Mouse (Mus musculus) ES-E14 (cell line): ENCODE data around the gene Noto. TPM values are rescaled to one million over a fixed set of nuclear protein-coding genes. Genes with fewer than 3 reads are reported as not detected.

ENCODE experiments used
- DNase-seq: peaks from one replicate; pipeline ENCODE4 v3.0.0-alpha.2; 2013; ENCODE audit warnings: low read depth, low spot score
- H3K27ac ChIP-seq: 2 replicates; pipeline ENCODE4 v1.5.1; 2012; ENCODE audit warnings: low read depth, mild to moderate bottlenecking, low read length, moderate library complexity, mixed read lengths; ENCODE audit not compliant: poor library complexity, insufficient read depth, severe bottlenecking
- H3K36me3 ChIP-seq: 2 replicates; pipeline ENCODE4 v1.6.1; 2012; ENCODE audit warnings: mild to moderate bottlenecking, low read length, moderate library complexity, mixed read lengths; ENCODE audit not compliant: control insufficient read depth, poor library complexity, insufficient read depth, severe bottlenecking
- H3K4me1 ChIP-seq, 2 experiments: fragments of 150-350 bp in 1 of 2; sonication (generic) in 1 of 2; 2 replicates each; pipeline ENCODE4 v1.6.1; 2012; ENCODE audit warnings: low read length in 2 of 2, mild to moderate bottlenecking in 1 of 2, mixed read lengths in 1 of 2; ENCODE audit not compliant: control insufficient read depth in 2 of 2, insufficient read depth in 2 of 2, poor library complexity in 1 of 2
- H3K4me3 ChIP-seq, 2 experiments: fragments of 150-350 bp in 1 of 2; sonication (generic) in 1 of 2; 2 replicates each; pipeline ENCODE4 v1.5.1; 2012; ENCODE audit warnings: low read length in 2 of 2, low read depth in 1 of 2, mild to moderate bottlenecking in 1 of 2, mixed read lengths in 1 of 2; ENCODE audit not compliant: insufficient read depth in 1 of 2, poor library complexity in 1 of 2, severe bottlenecking in 1 of 2
- H3K9ac ChIP-seq: 2 replicates; pipeline ENCODE4 v1.6.1; 2012; ENCODE audit warnings: low read depth, mild to moderate bottlenecking, low read length, mixed read lengths; ENCODE audit not compliant: poor library complexity, insufficient read depth, severe bottlenecking
- H3K9me3 ChIP-seq: fragments of 150-350 bp; sonication (generic); 2 replicates; pipeline ENCODE4 v1.6.1; 2012; ENCODE audit warnings: low read depth, mild to moderate bottlenecking, low read length; ENCODE audit not compliant: control insufficient read depth, insufficient read depth
- CHD2 ChIP-seq: IDR thresholded peaks from 2 replicates; pipeline ENCODE4 v1.6.1; 2014; ENCODE audit warnings: mild to moderate bottlenecking, low read depth, low read length, inconsistent platforms
- HCFC1 ChIP-seq: IDR thresholded peaks from 2 replicates; pipeline ENCODE4 v1.6.1; 2012; ENCODE audit warnings: low read length, inconsistent platforms, borderline replicate concordance; ENCODE audit not compliant: insufficient read depth
- MAFK ChIP-seq: IDR thresholded peaks from 2 replicates; pipeline ENCODE4 v1.6.1; 2014; ENCODE audit warnings: mild to moderate bottlenecking, low read depth, low read length, inconsistent platforms; ENCODE audit not compliant: insufficient read depth
- ZC3H11A ChIP-seq: IDR thresholded peaks from 2 replicates; pipeline ENCODE4 v1.6.1; 2012; ENCODE audit warnings: low read depth, mild to moderate bottlenecking, inconsistent platforms, low read length, borderline replicate concordance
- ZNF384 ChIP-seq: IDR thresholded peaks from 2 replicates; pipeline ENCODE4 v1.6.1; 2012; ENCODE audit warnings: low read depth, low read length, inconsistent platforms
- in situ Hi-C, 2 experiments: fragments of 600-800 bp; cut with MboI; formaldehyde crosslinking; loops; one replicate each; pipeline ENCODE4 v1.15.1; 2025; ENCODE audit warnings: low sequenced_read_pairs in 2 of 2, inconsistent platforms in 1 of 2; ENCODE audit not compliant: unreplicated experiment in 2 of 2
- total RNA-seq: library from RNA; depleted of rRNA; stranded (reverse); fragments of 300-350 nt; gene quantifications from 2 replicates; pipeline ENCODE4 v1.2.3, GENCODE M21; 2012

Noto gene
- total RNA-seq, 1 experiment, result not detected

- peak within 1 kb of the TSS; percentile 91 to 99 for H3K4me3 ChIP-seq
- H3K36me3 ChIP-seq, result no peaks in the 10 kb centered on the region
- peaks cover 2 to 3% of the 10 kb centered on the region in 2 experiments; a peak in 3 of 4 replicates for H3K4me1 ChIP-seq
- H3K9me3 ChIP-seq, result no peaks in the 10 kb centered on the region
- TF ChIP-seq CHD2, result no peak
- no peak for TF ChIP-seq ZNF384
- peak; percentile 63; the same call in 1 of the 2 replicates for TF ChIP-seq HCFC1
- TF ChIP-seq ZC3H11A, result no peak
- TF ChIP-seq MAFK, result no peak
- DNase-seq, result peak; percentile 89
- in situ Hi-C loops, result no loop called here
- H3K27ac ChIP-seq, result peak within 1 kb of the TSS; percentile 42
- H3K9ac ChIP-seq, result peak within 1 kb of the TSS; percentile 92
These were observed 8.3 kb downstream of the Noto start, which contains the start of gene Smyd5 for GRCm38 (mm10) chr6:85431842-85432431. Gene Smyd5 (plus strand): TSS chr6:85431989.

- Histone ChIP-seq H3K27ac (no peak overlapping the region), H3K9ac (no peak overlapping the region), H3K36me3 (peaks cover 10% of the 10 kb centered on the region), H3K9me3 (no peaks in the 10 kb centered on the region), H3K4me1 (peaks cover 2 to 3% of the 10 kb centered on the region in 2 experiments; a peak in 3 of 4 replicates), H3K4me3 (no peak overlapping the region)
- no peak for TF ChIP-seq CHD2
- TF ChIP-seq ZNF384, result no peak
- no peak for TF ChIP-seq HCFC1
- no peak for TF ChIP-seq ZC3H11A
- TF ChIP-seq MAFK, result no peak
- DNase-seq, result no peak
- in situ Hi-C loops, result no loop called here
These were observed 10.2 kb downstream of the Noto start for GRCm38 (mm10) chr6:85433865-85434264.

GRCm38 (mm10) chr6:85436204-85436603 is 12.5 kb downstream of the Noto start:
- Histone ChIP-seq H3K36me3 (peaks cover 31% of the 10 kb centered on the region), H3K27ac (no peak overlapping the region), H3K4me3 (no peak overlapping the region), H3K9ac (no peak overlapping the region), H3K4me1 (peaks cover 3 to 4% of the 10 kb centered on the region in 2 experiments; a peak in 3 of 4 replicates), H3K9me3 (no peaks in the 10 kb centered on the region)
- DNase-seq, result no peak
- TF ChIP-seq ZNF384 (no peak), CHD2 (no peak), HCFC1 (no peak)
- in situ Hi-C loops, result no loop called here

- TF ChIP-seq MAFK (no peak), CHD2 (no peak), ZC3H11A (no peak), ZNF384 (no peak), HCFC1 (no peak)
- no peak for DNase-seq
- Histone ChIP-seq H3K9ac (no peak overlapping the region), H3K36me3 (peaks cover 36% of the 10 kb centered on the region), H3K4me3 (no peak overlapping the region), H3K27ac (no peak overlapping the region), H3K9me3 (no peaks in the 10 kb centered on the region), H3K4me1 (peaks cover 0 to 4% of the 10 kb centered on the region in 2 experiments; a peak in 2 of 4 replicates)
- in situ Hi-C loops, result no loop called here
These were observed 12.9 kb downstream of the Noto start for GRCm38 (mm10) chr6:85436631-85437030.

- in situ Hi-C loops, result no loop called here
- Histone ChIP-seq H3K9ac (no peak overlapping the region), H3K4me3 (no peak overlapping the region), H3K27ac (no peak overlapping the region), H3K4me1 (peaks cover 0 to 2% of the 10 kb centered on the region in 2 experiments; a peak in 1 of 4 replicates), H3K9me3 (no peaks in the 10 kb centered on the region), H3K36me3 (peaks cover 64% of the 10 kb centered on the region)
- TF ChIP-seq MAFK (no peak), CHD2 (no peak), HCFC1 (no peak), ZC3H11A (no peak), ZNF384 (no peak)
- DNase-seq, result no peak
These were observed 17.5 kb downstream of the Noto start for GRCm38 (mm10) chr6:85441142-85441541.
